Mouse (Mus musculus): Measurements from ENCODE around the gene Gm49405. TPM values are rescaled to one million over a fixed set of nuclear protein-coding genes. Genes with fewer than 3 reads are reported as not detected.
"Not testable (repeated sequence)": the region's sequence is repeated elsewhere in the genome, so short reads cannot be mapped to it uniquely, and the experiment has no call there.

Gm49405 gene
- polyA plus RNA-seq, 1 experiment from 2014 or later = 2.7 TPM

DNA sequence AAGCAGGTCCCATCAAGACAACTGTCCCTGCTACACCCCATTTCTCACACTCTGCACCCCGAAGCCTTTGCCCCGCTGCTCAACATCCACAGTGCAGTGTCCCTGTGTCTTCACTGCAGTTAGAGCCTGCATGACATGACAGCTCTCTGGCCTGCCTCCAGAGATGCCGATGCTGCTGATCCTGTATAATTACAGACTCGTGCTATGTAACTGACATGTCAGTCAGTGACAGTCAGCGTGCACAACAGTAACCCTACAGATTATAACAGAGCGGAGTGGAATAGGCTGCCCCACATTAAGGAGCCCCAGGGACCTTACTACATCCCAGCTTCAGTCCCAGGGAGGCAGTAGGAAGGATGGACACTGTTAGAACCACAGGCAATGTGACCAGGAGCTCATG, 38.6 kb upstream of the Gm49405 start:
- not testable (repeated sequence) for H3K27me3 ChIP-seq (ENCODE audit: control insufficient read depth, insufficient read depth, low read length); H3K27ac ChIP-seq (ENCODE audit: low read depth, low read length); H3K9me3 ChIP-seq (ENCODE audit: control insufficient read depth, low read length); H3K4me1 ChIP-seq (ENCODE audit: control insufficient read depth, insufficient read depth, low read length); ATAC-seq (ENCODE audit: low FRiP score, low TSS enrichment); H3K36me3 ChIP-seq (ENCODE audit: control insufficient read depth, insufficient read depth, low read length); H3K9ac ChIP-seq (ENCODE audit: low read depth, low read length); H3K4me2 ChIP-seq (replicated peaks; ENCODE audit: low read depth, low read length); H3K4me3 ChIP-seq (ENCODE audit: low read length)
- WGBS = 90% methylated on average over 6 of the region's 6 CpGs

DNA sequence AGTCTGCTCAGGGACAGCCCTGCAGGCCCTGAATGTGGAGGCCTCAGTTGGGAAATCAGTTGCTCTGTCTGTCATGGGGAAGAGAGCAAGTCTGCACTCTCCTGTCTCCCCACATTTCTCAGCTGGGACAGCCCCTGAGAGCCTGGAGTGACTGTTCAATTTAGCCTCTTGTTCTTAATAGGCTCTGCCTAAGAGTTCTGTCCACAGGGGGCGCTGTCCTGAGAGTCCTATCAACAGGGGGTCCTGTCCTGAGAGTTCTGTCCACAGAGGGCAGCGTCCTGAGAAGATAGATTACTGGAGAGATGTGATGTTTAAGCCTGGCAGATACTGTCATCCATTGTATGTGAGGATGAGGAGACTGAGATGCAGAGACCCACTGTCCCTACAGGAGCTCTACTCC, 38.0 kb upstream of the Gm49405 start:
- H3K9me3 ChIP-seq (ENCODE audit: control insufficient read depth, low read length) = no peaks in the 10 kb centered on the region
- H3K4me2 ChIP-seq (replicated peaks; ENCODE audit: low read depth, low read length) = no peak overlapping the region
- H3K9ac ChIP-seq (ENCODE audit: low read depth, low read length) = no peak overlapping the region
- no peaks in the 10 kb centered on the region for H3K4me1 ChIP-seq (ENCODE audit: control insufficient read depth, insufficient read depth, low read length)
- no peak overlapping the region for H3K27ac ChIP-seq (ENCODE audit: low read depth, low read length)
- no peaks in the 10 kb centered on the region for H3K36me3 ChIP-seq (ENCODE audit: control insufficient read depth, insufficient read depth, low read length)
- no peak overlapping the region for H3K4me3 ChIP-seq (ENCODE audit: low read length)
- WGBS = 22% methylated on average over 2 of the region's 2 CpGs
- H3K27me3 ChIP-seq (ENCODE audit: control insufficient read depth, insufficient read depth, low read length) = no peaks in the 10 kb centered on the region
- no peak for ATAC-seq (ENCODE audit: low FRiP score, low TSS enrichment)

DNA sequence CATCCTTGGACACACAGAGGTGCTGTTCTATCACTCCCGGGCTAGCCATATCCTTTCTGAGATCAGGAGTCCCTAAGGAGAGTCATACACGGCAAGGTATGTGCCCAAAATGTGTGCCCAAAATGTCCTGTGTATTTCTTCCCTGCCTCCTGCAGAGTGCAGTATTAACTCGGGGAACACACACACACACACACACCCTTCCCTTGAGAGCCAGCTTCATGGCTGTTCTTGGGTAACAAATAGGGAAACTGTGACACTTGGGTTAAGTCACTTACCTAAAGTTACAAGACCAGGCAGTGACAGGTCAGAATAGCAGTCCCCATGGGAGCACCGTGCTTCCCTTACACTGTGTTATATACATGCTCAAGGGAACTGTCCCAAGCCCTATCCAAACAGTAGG, 36.4 kb upstream of the Gm49405 start:
- Histone ChIP-seq H3K27me3 (ENCODE audit: control insufficient read depth, insufficient read depth, low read length) (no peaks in the 10 kb centered on the region), H3K27ac (ENCODE audit: low read depth, low read length) (no peak overlapping the region), H3K36me3 (ENCODE audit: control insufficient read depth, insufficient read depth, low read length) (no peaks in the 10 kb centered on the region), H3K4me2 (replicated peaks; ENCODE audit: low read depth, low read length) (no peak overlapping the region), H3K9ac (ENCODE audit: low read depth, low read length) (no peak overlapping the region), H3K4me3 (ENCODE audit: low read length) (no peak overlapping the region), H3K9me3 (ENCODE audit: control insufficient read depth, low read length) (no peaks in the 10 kb centered on the region), H3K4me1 (ENCODE audit: control insufficient read depth, insufficient read depth, low read length) (no peaks in the 10 kb centered on the region)
- WGBS = 64% methylated on average over 4 of the region's 4 CpGs
- ATAC-seq (ENCODE audit: low FRiP score, low TSS enrichment) = no peak

GRCm38 (mm10) chr19:3966330-3967075, 33.9 kb upstream of the Gm49405 start:
- 0 out of 2 replicates have a peak, but pooled peaks cover 3% of the 10 kb centered on the region for H3K4me1 ChIP-seq (ENCODE audit: control insufficient read depth, insufficient read depth, low read length)

DNA sequence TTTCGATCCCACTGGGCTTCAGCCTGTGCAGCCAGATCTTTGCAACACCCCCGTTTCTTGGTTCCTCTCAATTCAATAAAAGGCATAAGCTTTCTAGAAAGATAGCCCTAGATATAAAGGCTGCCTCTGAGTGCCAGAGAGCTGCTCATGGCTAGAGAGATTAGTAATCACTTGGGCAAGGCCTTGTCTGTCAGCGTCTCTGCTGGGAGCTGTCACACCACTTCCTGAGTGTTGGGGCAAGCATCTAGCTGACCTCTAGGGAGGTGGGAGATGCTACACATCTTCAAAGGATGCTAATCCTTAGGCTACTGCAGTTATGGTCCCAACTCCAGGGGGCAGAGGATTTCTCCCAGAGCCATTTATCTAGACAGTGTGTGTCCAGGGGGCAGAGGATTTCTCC, 33.2 kb upstream of the Gm49405 start:
- WGBS = 59% methylated on average over 3 of the region's 3 CpGs
- Histone ChIP-seq H3K27me3 (ENCODE audit: control insufficient read depth, insufficient read depth, low read length) (no peaks in the 10 kb centered on the region), H3K9me3 (ENCODE audit: control insufficient read depth, low read length) (no peaks in the 10 kb centered on the region), H3K4me1 (ENCODE audit: control insufficient read depth, insufficient read depth, low read length) (peaks cover 5% of the 10 kb centered on the region; the same call in 1 of the 2 replicates), H3K9ac (ENCODE audit: low read depth, low read length) (no peak overlapping the region), H3K27ac (ENCODE audit: low read depth, low read length) (no peak overlapping the region), H3K4me2 (replicated peaks; ENCODE audit: low read depth, low read length) (no peak overlapping the region), H3K36me3 (ENCODE audit: control insufficient read depth, insufficient read depth, low read length) (no peaks in the 10 kb centered on the region), H3K4me3 (ENCODE audit: low read length) (no peak overlapping the region)
- ATAC-seq (ENCODE audit: low FRiP score, low TSS enrichment) = no peak

More at GRCm38 (mm10) chr19:3966330-3967075, 33.9 kb upstream of the Gm49405 start:
- Histone ChIP-seq H3K27me3 (ENCODE audit: control insufficient read depth, insufficient read depth, low read length) (no peaks in the 10 kb centered on the region), H3K4me3 (ENCODE audit: low read length) (no peak overlapping the region), H3K4me2 (replicated peaks; ENCODE audit: low read depth, low read length) (no peak overlapping the region), H3K36me3 (ENCODE audit: control insufficient read depth, insufficient read depth, low read length) (no peaks in the 10 kb centered on the region), H3K9ac (ENCODE audit: low read depth, low read length) (no peak overlapping the region), H3K27ac (ENCODE audit: low read depth, low read length) (no peak overlapping the region), H3K9me3 (ENCODE audit: control insufficient read depth, low read length) (no peaks in the 10 kb centered on the region)
- ATAC-seq (ENCODE audit: low FRiP score, low TSS enrichment) = no peak
- 74% methylated on average over 11 of the region's 11 CpGs for WGBS

GRCm38 (mm10) chr19:3972229-3972628, 28.2 kb upstream of the Gm49405 start, which contains the start of gene Aldh3b2:
TSS of gene Aldh3b2 (plus strand) at chr19:3972328.
- H3K27me3 ChIP-seq (ENCODE audit: control insufficient read depth, insufficient read depth, low read length) = no peaks in the 10 kb centered on the region
- WGBS = 15% methylated on average over 9 of the region's 9 CpGs
- H3K4me1 ChIP-seq (ENCODE audit: control insufficient read depth, insufficient read depth, low read length) = peaks cover 7% of the 10 kb centered on the region; the same call in 1 of the 2 replicates
- no peaks in the 10 kb centered on the region for H3K9me3 ChIP-seq (ENCODE audit: control insufficient read depth, low read length)
- no peak within 1 kb of the TSS for H3K4me2 ChIP-seq (replicated peaks; ENCODE audit: low read depth, low read length)
- no peak within 1 kb of the TSS for H3K27ac ChIP-seq (ENCODE audit: low read depth, low read length)
- H3K4me3 ChIP-seq (ENCODE audit: low read length) = no peak within 1 kb of the TSS
- no peak within 1 kb of the TSS for H3K9ac ChIP-seq (ENCODE audit: low read depth, low read length)
- no peaks in the 10 kb centered on the region for H3K36me3 ChIP-seq (ENCODE audit: control insufficient read depth, insufficient read depth, low read length)
- no peak for ATAC-seq (ENCODE audit: low FRiP score, low TSS enrichment)

GRCm38 (mm10) chr19:3974608-3975007, 25.8 kb upstream of the Gm49405 start:
- H3K9me3 ChIP-seq (ENCODE audit: control insufficient read depth, low read length); H3K4me2 ChIP-seq (replicated peaks; ENCODE audit: low read depth, low read length); H3K36me3 ChIP-seq (ENCODE audit: control insufficient read depth, insufficient read depth, low read length); H3K9ac ChIP-seq (ENCODE audit: low read depth, low read length); H3K4me3 ChIP-seq (ENCODE audit: low read length); ATAC-seq (ENCODE audit: low FRiP score, low TSS enrichment); H3K27ac ChIP-seq (ENCODE audit: low read depth, low read length); H3K4me1 ChIP-seq (ENCODE audit: control insufficient read depth, insufficient read depth, low read length); H3K27me3 ChIP-seq (ENCODE audit: control insufficient read depth, insufficient read depth, low read length): not testable (repeated sequence)
- 90% methylated on average over 6 of the region's 6 CpGs for WGBS

GRCm38 (mm10) chr19:3975866-3976265, 24.6 kb upstream of the Gm49405 start:
- ATAC-seq (ENCODE audit: low FRiP score, low TSS enrichment) = no peak
- no peak overlapping the region for H3K27ac ChIP-seq (ENCODE audit: low read depth, low read length)
- no peak overlapping the region for H3K9ac ChIP-seq (ENCODE audit: low read depth, low read length)
- H3K4me1 ChIP-seq (ENCODE audit: control insufficient read depth, insufficient read depth, low read length) = peaks cover 4% of the 10 kb centered on the region; the same call in 1 of the 2 replicates
- 72% methylated on average over 2 of the region's 2 CpGs for WGBS
- H3K4me3 ChIP-seq (ENCODE audit: low read length) = no peak overlapping the region
- H3K4me2 ChIP-seq (replicated peaks; ENCODE audit: low read depth, low read length) = no peak overlapping the region
- H3K27me3 ChIP-seq (ENCODE audit: control insufficient read depth, insufficient read depth, low read length) = no peaks in the 10 kb centered on the region
- no peaks in the 10 kb centered on the region for H3K9me3 ChIP-seq (ENCODE audit: control insufficient read depth, low read length)
- H3K36me3 ChIP-seq (ENCODE audit: control insufficient read depth, insufficient read depth, low read length) = no peaks in the 10 kb centered on the region

DNA sequence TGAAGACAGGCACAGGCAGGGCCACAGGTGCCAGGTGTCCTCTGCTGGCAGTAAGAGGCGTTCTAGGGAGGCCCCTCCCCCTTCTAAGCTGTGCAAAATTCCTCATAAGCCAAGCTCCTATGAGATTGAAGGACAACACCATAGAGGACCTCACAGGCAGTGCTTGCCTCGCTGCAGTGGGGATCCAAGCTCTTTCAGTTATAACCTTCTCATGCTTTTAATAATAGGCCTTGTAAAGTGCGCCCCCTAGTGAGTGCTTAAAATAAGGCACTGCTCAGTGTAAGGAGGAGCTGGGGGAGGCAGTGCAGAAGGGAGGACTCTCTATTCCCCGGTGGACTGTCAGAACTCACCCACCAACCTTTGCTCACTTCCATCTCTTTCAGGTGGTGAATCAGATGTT, 20.1 kb upstream of the Gm49405 start:
- H3K4me2 ChIP-seq (replicated peaks; ENCODE audit: low read depth, low read length) = no peak overlapping the region
- H3K9me3 ChIP-seq (ENCODE audit: control insufficient read depth, low read length) = no peaks in the 10 kb centered on the region
- no peak overlapping the region for H3K4me3 ChIP-seq (ENCODE audit: low read length)
- H3K27ac ChIP-seq (ENCODE audit: low read depth, low read length) = no peak overlapping the region
- H3K27me3 ChIP-seq (ENCODE audit: control insufficient read depth, insufficient read depth, low read length) = no peaks in the 10 kb centered on the region
- 14% methylated on average over 4 of the region's 4 CpGs for WGBS
- peak; percentile 29; the same call in 1 of the 2 replicates for ATAC-seq (ENCODE audit: low FRiP score, low TSS enrichment)
- H3K36me3 ChIP-seq (ENCODE audit: control insufficient read depth, insufficient read depth, low read length) = no peaks in the 10 kb centered on the region
- H3K9ac ChIP-seq (ENCODE audit: low read depth, low read length) = no peak overlapping the region
- H3K4me1 ChIP-seq (ENCODE audit: control insufficient read depth, insufficient read depth, low read length) = peaks cover 14% of the 10 kb centered on the region
